Mouse (Mus musculus): ENCODE results near the gene Sft2d2.
A peak's percentile ranks its signal among the peaks of the same experiment; 100 is the strongest.

The Sft2d2 gene

DNA sequence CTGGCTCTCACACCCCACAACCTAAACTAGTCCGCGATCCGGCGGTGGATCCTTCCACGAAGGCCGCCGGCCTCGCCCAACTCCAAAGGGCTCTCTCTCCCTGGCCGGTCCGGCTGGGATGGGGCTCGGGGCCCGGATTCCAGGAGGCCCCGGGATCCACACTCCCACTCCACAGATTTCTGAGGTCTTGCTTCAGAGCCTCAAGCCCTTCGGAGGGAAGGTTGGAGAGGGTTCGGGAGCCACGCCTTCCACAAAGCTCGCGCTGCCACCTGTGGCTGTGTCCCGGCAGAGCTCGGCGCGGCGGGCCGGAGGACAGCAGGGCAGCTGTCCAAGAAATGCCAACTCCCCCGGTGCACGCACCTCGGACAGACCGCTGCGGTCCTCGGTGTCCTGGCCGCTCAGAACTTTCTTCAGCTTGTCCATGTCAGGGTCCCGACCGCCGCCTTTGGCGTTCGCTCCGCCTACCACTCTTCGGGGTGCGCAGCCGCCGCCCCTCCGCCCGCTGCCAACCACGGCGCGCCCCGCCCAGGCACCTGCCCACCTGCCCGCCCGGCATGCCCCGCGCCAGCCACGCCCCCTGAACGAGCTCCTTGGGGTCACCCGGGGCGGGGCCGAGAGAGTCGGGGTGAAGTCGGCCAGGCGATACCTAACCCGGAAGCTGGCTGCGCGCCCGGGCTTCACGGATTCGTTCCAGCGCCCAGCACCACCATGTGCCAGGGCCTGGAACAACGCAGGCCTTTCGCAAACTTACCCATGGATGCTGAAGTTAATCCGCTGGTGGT is at the start of gene Sft2d2:
Gene Sft2d2 (minus strand): TSS at position 559 of the 782 bp plus-strand sequence.
- peak; percentile 90 for DNase-seq (ENCODE audit: low spot score)

DNA sequence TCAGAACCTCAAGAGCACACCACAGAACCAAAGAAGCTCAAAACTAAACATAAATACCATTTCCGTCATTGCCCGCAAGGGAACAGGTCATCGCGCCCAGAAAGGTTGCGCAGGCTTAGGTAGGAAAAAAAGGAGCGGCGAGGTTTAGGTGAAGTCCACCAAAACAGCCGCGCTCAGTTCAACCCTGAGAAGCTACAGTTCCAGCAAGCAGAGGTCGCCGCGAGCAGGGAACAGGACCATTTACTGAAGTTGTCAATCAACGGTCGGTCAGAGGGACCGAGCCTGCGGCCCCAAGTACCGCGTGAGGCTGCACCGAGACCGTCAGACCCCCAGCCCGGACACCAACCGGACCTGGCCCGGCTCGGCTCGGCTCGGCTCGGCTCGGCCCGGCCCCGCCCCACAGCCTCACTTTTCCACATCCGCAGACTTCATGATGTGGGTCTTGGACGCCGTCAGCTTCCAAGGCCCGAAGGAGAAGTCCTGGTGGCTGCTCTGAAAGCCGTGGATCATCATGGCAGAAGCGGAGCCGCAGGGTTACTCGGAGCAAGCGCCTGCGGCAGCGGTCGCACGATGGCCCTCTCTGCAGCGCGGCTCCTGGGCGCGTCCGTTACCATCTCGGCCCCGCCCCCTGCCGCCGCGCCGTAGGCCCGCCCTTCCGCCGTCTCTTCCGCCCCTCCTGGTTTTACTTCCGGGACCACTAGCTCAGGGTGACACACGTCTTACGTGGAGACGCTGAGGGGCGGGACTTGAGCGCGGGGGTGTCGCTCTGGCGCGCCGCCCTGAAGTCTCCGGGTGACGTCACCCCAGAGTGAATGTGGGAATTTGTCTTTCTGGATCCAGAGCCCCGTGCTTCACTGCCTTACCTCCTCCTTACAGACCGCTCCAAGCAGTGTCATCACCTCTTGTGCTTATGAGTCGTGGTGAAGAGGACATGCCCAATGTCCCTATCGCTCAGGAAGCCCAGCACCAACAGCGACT is 42.4 kb upstream of the Sft2d2 start, which contains the start of gene Tiprl:
Gene Tiprl (minus strand): TSS at position 676 of the 978 bp plus-strand sequence.
- DNase-seq (ENCODE audit: low spot score) = peak; percentile 96

DNA sequence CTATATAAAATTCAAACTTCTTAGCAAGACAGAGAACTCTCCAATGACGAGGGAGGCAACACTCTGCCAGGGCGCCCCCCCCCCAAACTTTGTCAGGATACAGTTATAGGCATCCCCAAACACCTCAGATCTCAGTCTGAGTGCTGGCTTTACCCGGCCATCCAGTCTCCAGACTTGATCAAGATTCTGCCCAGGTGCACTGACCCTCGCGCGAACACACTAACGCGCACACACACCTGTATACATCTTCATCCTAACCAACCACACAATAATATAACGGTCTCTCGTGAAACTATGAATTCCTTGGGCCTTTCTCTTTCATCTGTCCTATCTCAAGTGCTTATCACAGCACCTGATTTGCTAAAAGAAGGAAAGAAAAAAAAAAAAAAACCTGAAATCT is 41.6 kb upstream of the Sft2d2 start:
- no peak for DNase-seq (ENCODE audit: low spot score)

DNA sequence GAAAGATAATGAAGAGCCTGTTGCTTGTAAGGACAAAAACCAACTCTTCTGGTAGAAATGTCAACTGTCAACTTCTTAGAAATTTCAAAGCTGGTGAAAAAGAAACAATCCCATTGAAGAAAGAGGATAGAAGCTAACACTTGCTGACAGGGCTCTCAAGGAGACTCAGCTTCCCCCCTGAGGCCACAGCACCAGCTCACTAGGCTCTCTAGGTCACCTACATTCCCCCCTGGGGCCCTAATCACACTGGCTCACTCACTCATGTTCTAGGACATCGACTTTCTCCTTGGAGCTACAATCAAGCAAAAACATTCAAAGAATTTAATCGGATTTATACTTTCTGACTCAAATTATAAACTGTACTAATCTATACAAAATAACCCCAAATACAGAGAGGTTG is 39.6 kb upstream of the Sft2d2 start:
- DNase-seq (ENCODE audit: low spot score) = no peak

DNA sequence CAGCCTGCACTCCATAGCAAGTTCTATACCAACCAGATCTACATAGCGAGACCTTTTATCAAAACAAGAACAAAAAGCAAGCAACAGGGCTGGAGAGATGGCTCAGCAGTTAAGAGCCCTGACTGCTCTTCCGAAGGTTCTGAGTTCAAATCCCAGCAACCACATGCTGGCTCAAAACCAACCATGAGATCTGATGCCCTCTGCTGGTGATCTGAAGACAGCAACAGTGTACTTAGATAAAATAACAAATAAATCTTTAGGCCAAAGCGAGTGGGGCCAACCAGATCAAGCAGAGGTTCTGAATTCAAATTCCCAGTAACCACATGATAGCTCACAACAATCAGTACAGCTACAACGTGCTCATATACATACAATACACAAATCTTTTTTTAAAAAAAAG is 36.5 kb upstream of the Sft2d2 start:
- no peak for DNase-seq (ENCODE audit: low spot score)

DNA sequence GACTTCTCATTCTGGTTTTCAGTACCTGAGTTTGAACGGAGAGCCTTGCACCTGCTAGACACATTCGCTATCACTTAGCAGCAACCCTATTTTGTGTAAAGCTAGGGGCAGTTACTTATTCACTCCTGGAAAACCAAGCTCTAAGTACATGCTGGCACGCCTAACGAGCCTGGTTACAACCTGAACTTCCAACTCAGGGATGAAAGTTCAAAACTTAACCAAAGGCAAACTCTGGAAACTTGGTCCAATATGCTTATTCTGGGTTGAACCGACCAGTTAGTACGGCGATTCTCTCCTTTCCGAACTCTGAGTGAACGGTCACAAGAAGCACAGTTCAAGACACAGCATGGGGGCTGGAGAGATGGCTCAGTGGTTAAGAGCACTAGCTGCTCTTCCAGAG is 35.3 kb upstream of the Sft2d2 start:
- no peak for DNase-seq (ENCODE audit: low spot score)

DNA sequence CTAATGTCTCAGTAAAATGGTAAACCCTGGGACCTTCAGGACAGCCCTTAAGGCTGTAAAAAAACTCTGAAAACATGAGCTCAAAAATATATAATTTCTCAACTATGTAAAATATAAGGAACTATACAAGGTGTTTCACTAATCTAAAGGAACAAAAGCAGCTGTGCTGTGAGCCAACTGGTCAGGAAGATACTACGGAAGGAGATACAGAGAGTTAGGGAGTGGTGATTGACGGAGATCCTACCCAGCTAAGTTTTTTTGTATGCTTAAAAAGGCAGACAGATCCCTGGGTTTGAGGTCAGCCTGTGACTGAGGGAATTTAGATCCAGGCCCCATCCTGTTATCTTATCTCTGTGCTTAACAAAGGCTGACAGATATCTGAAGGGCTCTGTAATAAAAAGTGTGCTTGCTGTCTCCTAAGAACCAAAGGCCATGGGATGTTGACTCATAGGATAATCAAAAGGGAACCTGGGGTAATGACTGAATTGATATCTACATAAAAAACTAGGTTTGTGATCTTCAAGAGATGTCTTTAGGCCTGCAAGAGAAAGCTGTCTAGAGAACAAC is 22.9 kb upstream of the Sft2d2 start:
- DNase-seq (ENCODE audit: low spot score) = no peak

DNA sequence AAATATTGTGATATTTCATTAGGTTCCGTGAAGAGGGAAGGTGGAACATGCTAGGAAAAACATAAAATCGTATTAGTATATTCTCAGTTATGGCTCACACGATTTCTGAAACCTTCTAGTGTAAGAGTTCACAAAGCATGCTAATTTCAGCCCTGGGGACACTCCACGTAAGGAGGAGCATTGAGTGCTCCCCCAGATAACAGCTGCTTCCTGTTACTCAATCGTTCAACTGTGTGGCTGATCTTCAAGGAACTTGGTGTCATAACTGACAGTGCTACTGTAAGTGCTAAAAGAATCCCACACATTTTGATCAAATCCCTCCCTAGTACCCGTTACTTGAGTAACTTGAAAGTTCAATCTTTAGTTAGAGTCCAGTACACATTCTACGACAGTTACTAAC is 21.6 kb upstream of the Sft2d2 start:
- no peak for DNase-seq (ENCODE audit: low spot score)

DNA sequence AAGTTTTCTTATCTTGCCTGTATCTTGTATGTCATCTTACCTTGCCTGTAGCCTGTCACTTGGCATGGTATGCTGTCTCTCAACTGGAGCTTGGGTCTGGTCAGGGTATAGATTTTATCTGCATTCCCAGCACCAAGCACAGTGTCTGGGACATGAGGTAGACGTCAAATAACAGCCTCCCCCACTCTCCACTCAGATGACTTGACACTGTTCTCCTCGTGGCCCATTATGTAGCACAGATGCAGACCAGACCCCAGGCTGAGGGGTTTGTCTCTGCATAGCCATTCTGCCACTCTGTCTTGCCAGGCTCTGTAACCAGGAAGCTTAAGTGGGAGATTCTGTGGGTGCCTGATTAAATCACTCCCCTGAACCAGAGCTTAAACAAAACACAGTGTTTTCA is 11.4 kb upstream of the Sft2d2 start:
- no peak for DNase-seq (ENCODE audit: low spot score)

DNA sequence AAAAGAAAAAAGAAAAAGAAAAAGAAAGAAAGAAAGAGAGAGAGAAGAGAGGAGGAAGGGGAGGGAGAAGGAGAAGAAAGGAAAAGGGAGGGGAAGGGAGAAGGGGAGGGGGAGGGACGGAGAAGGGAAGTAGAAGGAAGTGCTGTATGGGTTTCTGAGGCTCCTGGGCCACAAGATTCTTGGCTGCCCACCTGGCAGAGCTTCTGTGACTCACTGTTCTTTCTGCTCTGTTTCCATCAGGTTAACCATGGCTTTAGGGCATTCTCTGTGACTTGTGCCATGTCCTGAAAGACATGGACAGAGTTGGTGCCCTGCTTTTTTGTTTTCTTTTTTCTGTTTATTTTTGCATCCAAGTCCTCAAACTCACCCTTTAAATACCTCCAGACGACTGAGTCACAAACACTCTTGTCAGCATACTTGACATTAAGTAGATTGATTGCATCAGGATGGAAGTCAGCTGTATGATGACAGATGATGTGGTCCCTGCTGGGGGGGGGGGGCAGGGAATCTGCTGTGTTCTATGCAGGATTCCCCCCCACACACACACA is 9.3 kb upstream of the Sft2d2 start:
- no peak for DNase-seq (ENCODE audit: low spot score)

DNA sequence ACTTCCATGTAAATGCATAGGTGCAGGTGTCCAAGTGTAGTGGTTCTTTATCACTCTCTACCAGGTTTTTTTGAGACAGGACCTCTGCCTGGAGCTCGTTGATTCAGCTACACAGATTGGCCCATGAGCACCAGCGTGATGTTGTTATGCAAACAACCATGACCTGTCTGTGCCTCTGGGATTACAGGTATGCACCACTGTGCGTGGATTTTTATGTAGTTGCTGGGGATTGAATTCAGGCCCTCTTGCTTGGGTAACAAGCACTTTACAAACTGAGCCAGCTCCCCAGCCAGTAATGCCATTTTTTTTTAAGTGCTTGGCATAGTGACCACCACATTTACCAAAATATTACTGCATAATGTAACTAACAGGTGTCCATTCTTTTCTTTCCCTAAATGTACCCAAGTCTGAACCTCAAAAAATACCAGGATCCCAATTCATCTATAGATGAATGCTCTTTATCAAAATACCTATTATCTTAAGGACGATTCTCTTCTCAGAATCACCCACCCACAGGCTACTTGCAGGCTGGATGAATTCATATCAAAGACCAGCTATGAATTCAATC is 7.3 kb upstream of the Sft2d2 start:
- DNase-seq (ENCODE audit: low spot score) = no peak

DNA sequence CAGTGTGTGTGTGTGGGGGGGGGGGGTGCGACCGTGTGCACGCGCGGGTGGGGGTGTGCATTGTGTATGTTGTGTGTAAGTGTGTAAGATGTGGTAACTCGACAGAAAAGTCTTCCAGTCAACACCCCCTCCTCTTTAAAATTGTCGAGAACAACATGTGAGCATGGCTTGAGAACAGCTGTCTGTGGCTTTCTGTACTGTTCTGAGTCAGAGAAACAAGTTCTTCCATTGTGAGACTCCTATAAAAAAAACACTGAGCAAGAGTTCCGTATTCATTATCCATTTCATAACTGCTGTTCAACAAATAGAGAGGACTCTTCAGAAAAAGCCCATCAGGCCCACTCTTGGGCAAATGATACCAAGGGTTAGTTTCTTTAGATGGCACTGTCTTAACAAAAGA is 6.5 kb upstream of the Sft2d2 start:
- DNase-seq (ENCODE audit: low spot score) = no peak

DNA sequence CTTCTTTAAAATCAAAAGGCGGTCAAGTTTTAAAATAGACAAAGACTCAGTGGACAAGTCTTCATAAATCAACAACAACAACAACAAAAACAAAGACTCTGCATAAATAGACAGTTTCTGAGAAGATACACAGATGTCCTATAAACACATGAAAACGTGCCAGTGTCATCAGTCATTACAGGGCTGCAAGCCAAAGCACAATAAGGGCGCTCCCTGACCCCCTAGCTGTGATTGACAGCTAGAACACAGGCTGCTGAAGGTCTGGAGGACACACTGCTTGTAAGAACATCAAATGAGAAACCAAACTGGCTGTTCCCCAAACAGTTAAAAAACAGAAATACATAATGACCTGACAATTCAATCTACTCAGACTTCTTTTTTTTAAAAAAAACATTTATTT is 5.4 kb upstream of the Sft2d2 start:
- no peak for DNase-seq (ENCODE audit: low spot score)

DNA sequence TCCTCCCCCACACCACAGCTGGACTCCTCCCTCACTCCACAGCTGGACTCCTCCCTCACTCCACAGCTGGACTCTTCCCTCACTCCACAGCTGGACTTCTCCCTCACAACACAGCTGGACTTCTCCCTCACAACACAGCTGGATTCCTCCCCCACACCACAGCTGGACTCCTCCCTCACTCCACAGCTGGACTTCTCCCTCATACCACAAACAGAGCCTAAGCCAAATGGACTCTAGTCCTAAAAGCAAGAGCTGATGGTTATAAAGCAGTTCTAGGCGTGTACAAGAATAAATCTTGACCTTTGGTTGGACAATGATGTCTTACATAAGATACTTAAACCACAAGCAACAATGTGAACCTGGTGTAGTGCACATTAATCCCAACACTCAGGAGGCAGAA is 4.7 kb upstream of the Sft2d2 start:
- no peak for DNase-seq (ENCODE audit: low spot score)

DNA sequence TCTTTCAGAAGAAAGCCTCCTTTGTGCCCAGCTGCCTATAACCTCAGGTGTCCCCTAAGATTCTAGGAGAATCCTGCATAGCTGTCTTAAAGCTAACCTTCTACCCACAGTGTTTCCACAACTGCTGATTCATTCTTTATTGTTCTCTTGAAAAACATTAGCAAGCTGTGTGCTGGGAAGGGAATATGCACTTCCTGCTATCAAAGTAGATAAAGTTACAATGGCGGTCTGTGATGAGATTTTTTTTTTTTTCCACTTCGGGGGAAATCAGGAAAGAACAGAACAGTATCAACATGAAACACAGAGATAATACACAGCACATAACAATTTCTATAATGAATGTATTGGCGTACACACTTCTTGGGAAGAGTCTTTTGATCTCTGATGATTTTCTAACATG is 3.6 kb upstream of the Sft2d2 start:
- DNase-seq (ENCODE audit: low spot score) = no peak

DNA sequence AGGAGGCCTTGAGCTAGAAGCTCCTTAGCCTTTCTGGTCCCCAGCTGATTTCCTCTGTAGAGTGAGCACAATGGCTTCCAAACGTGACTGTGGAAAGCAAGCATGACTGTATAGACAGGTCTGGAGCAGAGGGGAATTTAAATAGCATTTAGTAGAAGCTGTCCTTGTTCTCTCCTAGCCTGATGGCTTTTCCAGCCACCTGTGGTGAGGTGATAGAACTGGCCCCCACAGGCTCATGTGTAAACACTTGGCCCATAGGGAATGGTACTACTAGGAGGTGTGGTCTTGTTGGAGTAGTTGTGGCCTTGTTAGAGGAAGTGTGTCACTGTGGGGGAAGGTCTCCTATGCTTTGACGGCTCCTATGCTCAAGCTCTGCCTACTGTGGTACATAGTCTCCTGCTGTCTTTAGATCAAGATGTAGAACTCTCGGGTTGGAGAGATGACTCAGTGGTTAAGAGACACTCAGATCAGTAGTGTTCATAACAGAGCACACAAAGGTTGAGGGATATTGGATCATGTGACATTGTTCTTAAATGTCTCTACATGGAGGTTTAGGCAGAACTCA is 1.2 kb upstream of the Sft2d2 start:
- DNase-seq (ENCODE audit: low spot score) = no peak

DNA sequence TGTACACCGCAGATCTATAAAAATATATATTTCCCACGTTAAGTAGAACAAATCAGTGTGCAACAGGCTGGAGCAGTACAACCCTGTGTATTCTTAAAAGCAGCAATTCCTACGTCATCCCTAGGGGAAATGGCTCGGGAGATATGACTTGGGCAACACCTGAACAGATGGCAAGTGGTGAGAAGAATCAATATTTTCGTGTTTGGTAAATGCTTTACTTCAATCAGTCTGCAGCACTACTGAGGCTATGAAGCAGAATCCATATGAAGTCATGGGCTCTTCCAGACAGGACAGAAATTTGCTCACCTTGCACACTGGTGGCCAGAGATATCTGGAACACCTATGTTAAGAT is 400 bp upstream of the Sft2d2 start:
- no peak for DNase-seq (ENCODE audit: low spot score)

DNA sequence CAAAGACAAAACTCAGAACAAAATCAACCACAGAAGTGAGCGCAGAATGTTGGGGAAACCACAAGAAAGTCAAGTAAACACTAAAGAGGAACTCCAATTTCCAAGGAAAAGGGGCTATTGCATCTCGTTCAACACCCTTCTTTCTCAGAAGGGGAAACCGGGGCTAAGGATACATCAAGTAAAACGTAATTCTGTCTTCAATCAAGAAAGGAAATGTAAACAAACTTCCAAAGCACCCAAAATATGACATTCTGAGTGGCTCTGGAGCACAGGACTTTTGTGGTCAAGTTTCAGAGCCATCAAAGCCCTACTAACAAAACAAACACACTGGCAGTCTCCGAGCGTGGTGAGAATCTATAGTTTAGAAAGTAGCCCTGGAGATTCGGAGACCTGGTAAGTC is 812 bp downstream of the Sft2d2 start:
- DNase-seq (ENCODE audit: low spot score) = no peak

DNA sequence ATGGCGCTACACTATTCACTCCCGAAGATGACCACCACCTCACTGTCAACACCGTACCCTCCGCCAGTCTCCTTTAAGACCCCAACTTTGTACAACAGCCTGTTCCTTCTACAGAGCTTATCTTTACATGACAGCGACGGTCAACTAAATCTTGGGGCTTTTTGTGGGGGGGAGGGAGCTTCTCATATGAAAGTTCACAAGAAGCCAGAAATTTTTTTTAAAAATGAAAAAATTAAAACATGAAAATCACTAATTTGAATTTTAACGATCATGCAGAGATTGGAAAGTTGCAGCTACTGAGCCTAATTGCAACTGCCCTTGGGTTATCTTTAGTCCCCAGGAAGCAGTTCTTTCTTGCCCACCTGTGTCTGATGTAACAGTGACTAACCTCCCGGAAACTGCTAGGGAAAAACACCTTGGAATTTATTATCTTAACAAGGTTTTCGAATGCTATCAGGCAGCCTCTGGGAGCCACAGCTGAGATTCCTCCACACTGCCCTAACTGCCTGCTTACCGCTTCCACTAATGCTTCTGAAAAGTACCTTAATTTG is 1.4 kb downstream of the Sft2d2 start:
- DNase-seq (ENCODE audit: low spot score) = no peak

DNA sequence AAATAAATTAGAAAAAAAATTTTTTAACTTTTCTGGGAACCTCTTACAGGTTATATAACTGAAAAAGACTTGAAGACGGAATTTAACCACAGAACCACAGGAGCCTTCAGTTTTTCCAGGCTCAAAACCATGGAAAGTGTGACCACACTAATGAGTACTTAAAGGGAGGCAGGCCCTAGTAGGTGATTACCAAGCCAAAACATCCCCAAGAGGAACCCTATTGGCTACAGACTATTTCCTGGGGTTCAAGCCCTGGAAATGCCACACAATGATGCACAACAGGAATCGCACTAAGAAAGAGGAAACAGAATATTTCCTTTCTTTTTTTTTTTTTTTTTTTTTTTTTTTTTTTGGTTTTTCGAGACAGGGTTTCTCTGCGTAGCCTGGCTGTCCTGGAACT is 2.1 kb downstream of the Sft2d2 start:
- no peak for DNase-seq (ENCODE audit: low spot score)

DNA sequence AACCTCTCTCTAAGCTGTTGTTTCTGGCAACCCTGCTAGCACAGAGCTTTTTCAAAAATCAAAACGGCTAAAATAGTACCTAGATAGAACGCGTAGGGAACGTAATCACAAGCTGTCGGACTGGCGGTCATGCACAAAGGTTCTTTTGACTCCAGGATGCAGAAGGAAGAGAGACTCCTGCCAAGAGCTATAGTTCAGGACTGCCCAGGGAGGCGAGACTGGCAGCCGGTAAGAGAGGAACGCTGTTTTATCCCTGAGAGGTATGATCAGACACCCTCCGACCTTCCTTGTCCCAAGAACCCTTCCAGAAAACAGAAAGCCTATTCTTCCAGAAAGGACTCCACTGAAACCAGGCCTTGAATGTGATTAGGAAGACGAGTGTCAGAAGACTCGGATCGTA is 2.6 kb downstream of the Sft2d2 start:
- DNase-seq (ENCODE audit: low spot score) = no peak
